Mouse (Mus musculus) bone marrow macrophage, adult 2 months (primary cell): ENCODE measurements around the gene Mdc1.

ENCODE experiments used
- CTCF ChIP-seq: IDR thresholded peaks from 2 replicates; pipeline ENCODE4 v1.5.1; 2012; ENCODE audit warnings: low read depth, mild to moderate bottlenecking, low read length, moderate library complexity
- POLR2A ChIP-seq: IDR thresholded peaks from 2 replicates; pipeline ENCODE4 v1.6.1; 2012; ENCODE audit warnings: mild to moderate bottlenecking, low read depth, low read length, borderline replicate concordance

GRCm38 (mm10) chr17:35835424-35836140, 5.7 kb upstream of the Mdc1 start:
- TF ChIP-seq CTCF (no peak), POLR2A (no peak)
